Mouse (Mus musculus) embryonic facial prominence, embryonic 11.5 days (tissue): Measurements from ENCODE around the gene Cpa2. TPM values are rescaled to one million over a fixed set of nuclear protein-coding genes. Genes with fewer than 3 reads are reported as not detected.

Experiments used
- ATAC-seq: fragments of 200-750 bp; cut with Nextera tagmentation; replicated peaks from 2 replicates; pipeline ENCODE4 v1.8.0; 2017; ENCODE audit warnings: low read depth; ENCODE audit not compliant: insufficient number of reproducible peaks, low FRiP score, low TSS enrichment
- DNase-seq: peaks from one replicate; pipeline ENCODE4 v3.0.0-alpha.2; 2015; ENCODE audit warnings: low spot score
- H3K27ac ChIP-seq: fragments of 300-500 bp; sonication (generic); replicated peaks from 2 replicates; pipeline ENCODE4 v1.5.1; 2014; ENCODE audit warnings: mild to moderate bottlenecking, low read depth, low read length, control low read depth
- H3K27me3 ChIP-seq: fragments of 300-500 bp; sonication (generic); 2 replicates; pipeline ENCODE4 v1.6.1; 2014; ENCODE audit warnings: mild to moderate bottlenecking, low read length, moderate library complexity, mixed read lengths; ENCODE audit not compliant: control insufficient read depth, insufficient read depth
- H3K36me3 ChIP-seq: fragments of 300-500 bp; sonication (generic); replicated peaks from 2 replicates; pipeline ENCODE4 v1.6.1; 2014; ENCODE audit warnings: low read depth, mild to moderate bottlenecking, low read length, moderate library complexity, mixed read lengths; ENCODE audit not compliant: control insufficient read depth, insufficient read depth
- H3K4me1 ChIP-seq: fragments of 300-500 bp; sonication (generic); 2 replicates; pipeline ENCODE4 v1.6.1; 2014; ENCODE audit warnings: low read length, mixed read lengths; ENCODE audit not compliant: control insufficient read depth, insufficient read depth
- H3K4me2 ChIP-seq: fragments of 300-500 bp; sonication (generic); 2 replicates; pipeline ENCODE4 v1.6.1; 2014; ENCODE audit warnings: low read depth, mild to moderate bottlenecking, control low read depth, low read length, moderate library complexity
- H3K4me3 ChIP-seq: fragments of 300-500 bp; sonication (generic); 2 replicates; pipeline ENCODE4 v1.5.1; 2014; ENCODE audit warnings: low read depth, low read length, control low read depth
- H3K9ac ChIP-seq: fragments of 300-500 bp; sonication (generic); replicated peaks from 2 replicates; pipeline ENCODE4 v1.6.1; 2014; ENCODE audit warnings: mild to moderate bottlenecking, control low read depth, low read length
- H3K9me3 ChIP-seq: fragments of 300-500 bp; sonication (generic); replicated peaks from 2 replicates; pipeline ENCODE4 v1.6.1; 2016; ENCODE audit warnings: mild to moderate bottlenecking, low read length, inconsistent platforms, mixed read lengths; ENCODE audit not compliant: control insufficient read depth
- WGBS: fragments of 180-500 bp; shearing (Covaris S2); extraction: QIAGEN DNeasy Blood & Tissue Kit; methylation state at CpG from one replicate; pipeline ENCODE4 v1.1.7; 2014; 5-methylcytosine and 5-hydroxymethylcytosine counted together
- polyA plus RNA-seq: library from polyadenylated mRNA; unstranded; fragments of >200 nt; fragmentation: Nextera tagmentation; extraction: Ambion mirVana; gene quantifications from 2 replicates; pipeline ENCODE4 v1.2.1, GENCODE M21; 2014

Cpa2 gene
- polyA plus RNA-seq, 1 experiment from 2014 or later: 9.1 TPM

- H3K4me2 ChIP-seq: no peak overlapping the region
- H3K4me3 ChIP-seq: no peak overlapping the region
- no peak overlapping the region for H3K9ac ChIP-seq
- H3K9me3 ChIP-seq: no peaks in the 10 kb centered on the region
- H3K36me3 ChIP-seq: no peaks in the 10 kb centered on the region
- WGBS: 25% methylated on average over 2 of the region's 2 CpGs
- no peak for ATAC-seq
- no peaks in the 10 kb centered on the region for H3K27me3 ChIP-seq
- 0 out of 2 replicates have a peak overlapping the region, but pooled peaks have one; percentile 36 for H3K27ac ChIP-seq
- no peaks in the 10 kb centered on the region for H3K4me1 ChIP-seq
- peak; percentile 54 for DNase-seq
Observed at GRCm38 (mm10) chr6:30589819-30590218, 48.4 kb downstream of the Cpa2 start.

GRCm38 (mm10) chr6:30591851-30592404 lies 50.5 kb downstream of the Cpa2 start:
- ATAC-seq (no peak), DNase-seq (no peak)
- Histone ChIP-seq H3K4me1 (no peaks in the 10 kb centered on the region), H3K36me3 (no peaks in the 10 kb centered on the region), H3K4me2 (no peak overlapping the region), H3K4me3 (no peak overlapping the region), H3K9ac (no peak overlapping the region), H3K27me3 (no peaks in the 10 kb centered on the region), H3K9me3 (no peaks in the 10 kb centered on the region), H3K27ac (no peak overlapping the region)
- 55% methylated on average over 5 of the region's 5 CpGs for WGBS

GRCm38 (mm10) chr6:30592417-30592974 lies 51.1 kb downstream of the Cpa2 start:
- no peak overlapping the region for H3K27ac ChIP-seq
- no peak for DNase-seq

GRCm38 (mm10) chr6:30594364-30594763 lies 53.0 kb downstream of the Cpa2 start:
- H3K4me3 ChIP-seq: no peak overlapping the region
- no peak overlapping the region for H3K27ac ChIP-seq
- H3K9ac ChIP-seq: no peak overlapping the region
- no peaks in the 10 kb centered on the region for H3K36me3 ChIP-seq
- no peak for ATAC-seq
- no peaks in the 10 kb centered on the region for H3K27me3 ChIP-seq
- no peaks in the 10 kb centered on the region for H3K9me3 ChIP-seq
- WGBS: 72% methylated on average over 7 of the region's 7 CpGs
- DNase-seq: no peak
- H3K4me1 ChIP-seq: no peaks in the 10 kb centered on the region
- H3K4me2 ChIP-seq: no peak overlapping the region

More at GRCm38 (mm10) chr6:30592417-30592974, 51.1 kb downstream of the Cpa2 start:
- no peak overlapping the region for H3K4me3 ChIP-seq
- no peaks in the 10 kb centered on the region for H3K9me3 ChIP-seq
- no peak for ATAC-seq
- WGBS: 81% methylated on average over 10 of the region's 10 CpGs
- H3K36me3 ChIP-seq: no peaks in the 10 kb centered on the region
- no peaks in the 10 kb centered on the region for H3K27me3 ChIP-seq
- no peak overlapping the region for H3K9ac ChIP-seq
- no peaks in the 10 kb centered on the region for H3K4me1 ChIP-seq
- H3K4me2 ChIP-seq: no peak overlapping the region

GRCm38 (mm10) chr6:30596230-30596898 lies 55.0 kb downstream of the Cpa2 start:
- Histone ChIP-seq H3K27me3 (no peaks in the 10 kb centered on the region), H3K9ac (no peak overlapping the region), H3K4me3 (no peak overlapping the region), H3K4me2 (no peak overlapping the region), H3K36me3 (no peaks in the 10 kb centered on the region), H3K9me3 (no peaks in the 10 kb centered on the region), H3K4me1 (no peaks in the 10 kb centered on the region), H3K27ac (no peak overlapping the region)
- DNase-seq: no peak
- WGBS: 91% methylated on average over 8 of the region's 8 CpGs
- ATAC-seq: no peak

- no peak for DNase-seq
- Histone ChIP-seq H3K9ac (no peak overlapping the region), H3K4me1 (no peaks in the 10 kb centered on the region), H3K36me3 (no peaks in the 10 kb centered on the region), H3K27ac (no peak overlapping the region), H3K27me3 (no peaks in the 10 kb centered on the region), H3K4me2 (no peak overlapping the region), H3K4me3 (no peak overlapping the region), H3K9me3 (no peaks in the 10 kb centered on the region)
- WGBS: 46% methylated on average over 3 of the region's 3 CpGs
- ATAC-seq: no peak
Observed at GRCm38 (mm10) chr6:30600033-30600432, 58.7 kb downstream of the Cpa2 start.

GRCm38 (mm10) chr6:30600995-30601394 lies 59.6 kb downstream of the Cpa2 start:
- H3K36me3 ChIP-seq: no peaks in the 10 kb centered on the region
- DNase-seq: no peak
- no peaks in the 10 kb centered on the region for H3K4me1 ChIP-seq
- no peaks in the 10 kb centered on the region for H3K27me3 ChIP-seq
- no peak overlapping the region for H3K4me2 ChIP-seq
- H3K27ac ChIP-seq: no peak overlapping the region
- H3K9me3 ChIP-seq: no peaks in the 10 kb centered on the region
- no peak for ATAC-seq
- no peak overlapping the region for H3K4me3 ChIP-seq
- WGBS: 67% methylated on average over 1 of the region's 1 CpGs
- no peak overlapping the region for H3K9ac ChIP-seq

- Histone ChIP-seq H3K4me1 (no peaks in the 10 kb centered on the region), H3K27me3 (no peaks in the 10 kb centered on the region), H3K4me3 (no peak overlapping the region), H3K4me2 (no peak overlapping the region), H3K27ac (no peak overlapping the region), H3K9ac (no peak overlapping the region), H3K36me3 (no peaks in the 10 kb centered on the region), H3K9me3 (no peaks in the 10 kb centered on the region)
- ATAC-seq: no peak
- 47% methylated on average over 7 of the region's 7 CpGs for WGBS
- DNase-seq: no peak
Observed at GRCm38 (mm10) chr6:30604342-30604867, 63.0 kb downstream of the Cpa2 start.
